Mouse (Mus musculus) small intestine, adult 2 months (tissue): ENCODE measurements around the gene Slc7a11.

ENCODE experiments used
- CTCF ChIP-seq: fragments of 200-500 bp; IDR thresholded peaks from 2 replicates; pipeline ENCODE4 v1.5.1; 2012; ENCODE audit warnings: low read depth, mild to moderate bottlenecking, control low read depth, inconsistent platforms, low read length, moderate library complexity, mixed read lengths; ENCODE audit not compliant: insufficient replicate concordance, insufficient read length; ENCODE audit errors: extremely low read depth
- POLR2A ChIP-seq: fragments of 200-500 bp; IDR thresholded peaks from 2 replicates; pipeline ENCODE4 v1.6.1; 2012; ENCODE audit warnings: low read depth, mild to moderate bottlenecking, control low read depth, inconsistent platforms, low read length, moderate library complexity

DNA sequence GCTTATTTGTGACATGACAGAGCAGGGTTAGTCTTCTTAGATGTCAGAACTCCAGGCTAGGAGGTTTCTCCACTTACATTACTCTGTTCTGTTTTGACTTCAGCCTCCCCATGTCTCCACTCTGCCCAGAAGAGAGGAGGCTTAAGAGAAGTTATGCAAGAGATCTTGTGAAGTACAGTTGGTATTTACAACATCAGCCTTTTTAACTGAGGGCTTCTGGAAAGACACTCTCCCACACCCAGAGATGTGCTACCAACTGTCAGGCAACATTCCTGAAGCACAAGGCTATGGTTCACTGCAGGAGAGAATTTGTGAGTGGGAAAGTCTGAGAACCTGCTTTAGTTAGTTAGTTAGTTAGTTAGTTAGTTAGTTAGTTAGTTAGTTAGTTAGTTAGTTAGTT lies 171.2 kb downstream of the Slc7a11 start:
- no peak for TF ChIP-seq CTCF
- TF ChIP-seq POLR2A: no peak
